Mouse (Mus musculus) lung, postnatal 0 days (tissue): Measurements from ENCODE around the gene Zfp618.

Source experiments
- CTCF ChIP-seq: IDR thresholded peaks from 2 replicates; pipeline ENCODE4 v1.5.1; 2016; ENCODE audit warnings: antibody characterized with exemption, mild to moderate bottlenecking
- EP300 ChIP-seq: IDR thresholded peaks from 2 replicates; pipeline ENCODE4 v1.6.1; 2016; ENCODE audit warnings: antibody characterized with exemption, mild to moderate bottlenecking, control low read depth

- no peak for TF ChIP-seq CTCF
- TF ChIP-seq EP300: no peak
Measured at GRCm38 (mm10) chr4:63036790-63037189, 71.4 kb downstream of the Zfp618 start.
